ENCODE assay signal across 25 mouse cellular contexts in the genomic region with DNA sequence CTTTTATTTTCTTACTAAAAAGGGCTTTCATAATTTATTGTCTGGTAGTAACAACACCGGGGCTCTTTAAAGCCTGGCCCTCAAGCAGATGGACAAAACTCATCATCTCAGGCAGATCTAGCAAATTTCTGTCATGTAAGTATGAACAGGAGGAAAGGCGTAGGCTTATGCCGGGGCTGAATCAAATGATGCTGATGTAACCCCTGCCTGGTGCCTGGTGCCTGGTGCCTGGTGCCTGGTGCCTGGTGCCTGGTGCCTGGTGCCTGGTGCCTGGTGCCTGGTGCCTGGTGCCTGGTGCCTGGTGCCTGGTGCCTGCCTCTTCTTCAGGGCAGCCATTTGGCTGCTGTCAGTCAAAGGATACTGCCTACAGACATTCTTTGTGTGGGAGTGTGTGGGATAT. TPM values are rescaled to one million over a fixed set of nuclear protein-coding genes. Genes with fewer than 3 reads are reported as not detected.
A peak's percentile ranks its signal among the peaks of the same experiment; 100 is the strongest.
DNase-seq lines count a peak whose midpoint lies in the region; ATAC-seq and TF ChIP-seq lines count a peak whose summit lies in the region.
"Had no signal": no experiment of that assay in that cellular context is flagged by ENCODE, and none has a peak within 500 bp of the region (broad histone marks: within the 10 kb centered on the region; RNA-seq: fewer than 3 reads in every experiment).

No protein-coding gene starts in this region.

- no peak for TF ChIP-seq POLR2A in testis, adult 2 months (IDR thresholded peaks at IDR 0.05; ENCODE audit: control insufficient read depth, low read depth, low read length)
- TF ChIP-seq POLR2A in heart, adult 2 months (IDR thresholded peaks at IDR 0.05; ENCODE audit: insufficient read depth, low read depth, low read length) = no peak

- H3K27me3 ChIP-seq in testis, adult 2 months (ENCODE audit: control insufficient read depth, insufficient read depth, low read length) = no peaks in the 10 kb centered on the region
- H3K27me3 ChIP-seq in heart, adult 2 months (ENCODE audit: control insufficient read depth, insufficient read depth, low read length) = no peaks in the 10 kb centered on the region
- H3K27me3 ChIP-seq: CH12.LX; embryonic facial prominence, embryonic 13.5 days; forebrain, embryonic 12.5 days; hindbrain, embryonic 12.5 days; hindbrain, embryonic 15.5 days had no signal

- no peaks in the 10 kb centered on the region for H3K4me1 ChIP-seq in testis, adult 2 months (ENCODE audit: control insufficient read depth, insufficient read depth, low read length)
- no peaks in the 10 kb centered on the region; the same call in 1 of the 2 replicates for H3K4me1 ChIP-seq in heart, adult 2 months (ENCODE audit: control insufficient read depth, insufficient read depth, low read length)
- H3K4me1 ChIP-seq: forebrain, embryonic 12.5 days; heart, embryonic 13.5 days; hindbrain, embryonic 12.5 days; hindbrain, embryonic 15.5 days had no signal

- H3K4me3 ChIP-seq in testis, adult 2 months (ENCODE audit: control insufficient read depth, low read depth, low read length) = peak overlapping the region; percentile 20
- H3K4me3 ChIP-seq in heart, adult 2 months = no peak overlapping the region
- H3K4me3 ChIP-seq: embryonic facial prominence, embryonic 10.5 days; embryonic facial prominence, embryonic 13.5 days; erythroblast, embryonic 14.5 days; forebrain, embryonic 12.5 days; heart, embryonic 10.5 days; heart, embryonic 13.5 days; hindbrain, embryonic 12.5 days; hindbrain, embryonic 15.5 days had no signal

- intact Hi-C loops in heart, adult 2 months (cut with DNase I) = no loop called here

- no peaks in the 10 kb centered on the region for H3K79me2 ChIP-seq in heart, adult 2 months (replicated peaks; ENCODE audit: control insufficient read depth, insufficient read depth, low read length)

- H3K36me3 ChIP-seq in testis, adult 2 months (ENCODE audit: control insufficient read depth, insufficient read depth, low read length) = no peaks in the 10 kb centered on the region
- no peaks in the 10 kb centered on the region for H3K36me3 ChIP-seq in heart, adult 2 months (ENCODE audit: control insufficient read depth, insufficient read depth, low read length)
- H3K36me3 ChIP-seq: embryonic facial prominence, embryonic 10.5 days; embryonic facial prominence, embryonic 13.5 days; forebrain, embryonic 12.5 days; G1E; heart, embryonic 10.5 days; heart, embryonic 13.5 days; hindbrain, embryonic 12.5 days; hindbrain, embryonic 15.5 days had no signal

- 86% methylated on average over 3 of the region's 3 CpGs for WGBS in heart, adult 2 months

- ATAC-seq in frontal cortex, adult (ENCODE audit: low TSS enrichment) = no peak

- peak; percentile 40 for DNase-seq in layer of hippocampus, adult 11-12 months (ENCODE audit: low spot score)
- DNase-seq in layer of hippocampus, postnatal 25 days (ENCODE audit: extremely low spot score in 1 of 2, low spot score in 1 of 2) = no peak
- no peak for DNase-seq in testis, postnatal 10 days (ENCODE audit: low spot score)
- DNase-seq in layer of hippocampus, adult 9-11 months = peak; percentile 52
- no peak for DNase-seq in heart, adult 2 months
- DNase-seq: adrenal gland, adult 2 months; adrenal gland, postnatal 14 days; B cell, adult 2 months; cerebellum, adult 18-20 months; cerebellum, adult 9-10 months; cerebellum, postnatal 14 days; gastrocnemius, postnatal 25 days; heart, adult 18-20 months had no signal

- no peak for TF ChIP-seq CTCF in testis, adult 2 months (IDR thresholded peaks at IDR 0.05; ENCODE audit: control insufficient read depth, insufficient read depth, insufficient replicate concordance, low read depth, low read length)
- no peak for TF ChIP-seq CTCF in heart, adult 2 months (IDR thresholded peaks at IDR 0.05)

- H3K9ac ChIP-seq in heart, adult 2 months (ENCODE audit: low read depth, low read length) = no peak overlapping the region
- H3K9ac ChIP-seq: embryonic facial prominence, embryonic 13.5 days; forebrain, embryonic 12.5 days; heart, embryonic 13.5 days; hindbrain, embryonic 12.5 days; hindbrain, embryonic 15.5 days had no signal

- TF ChIP-seq EP300 in heart, adult 2 months (IDR thresholded peaks at IDR 0.05; ENCODE audit: insufficient read depth, low read depth, low read length) = no peak

- no peak overlapping the region for H3K27ac ChIP-seq in testis, adult 2 months (ENCODE audit: control insufficient read depth, insufficient read depth, low read depth, low read length)
- H3K27ac ChIP-seq in heart, adult 2 months = no peak overlapping the region
- H3K27ac ChIP-seq: embryonic facial prominence, embryonic 10.5 days; embryonic facial prominence, embryonic 13.5 days; forebrain, embryonic 12.5 days; heart, embryonic 10.5 days; heart, embryonic 13.5 days; hindbrain, embryonic 12.5 days; hindbrain, embryonic 15.5 days had no signal

RNA-seq across cellular contexts. Expression of gene Man2a1, which starts 18.6 kb away (rescaled TPM):
- 10 to 100 TPM; 13.6 to 15.2 TPM for total RNA-seq in layer of hippocampus, postnatal 25 days (2021)
- 21.6 and 28.4 TPM in 2 replicates for polyA plus RNA-seq in testis, adult 2 months (2012; rRNA removed)
- 10 to 100 TPM; 17.2 to 18.5 TPM for total RNA-seq in heart, adult 2 months (2021)
- 4.7 and 13.7 TPM in 2 replicates for polyA plus RNA-seq in heart, adult 2 months (2012; rRNA removed)
- total RNA-seq: G1E had no signal
- polyA plus RNA-seq: G1E had no signal

Comparison
In these comparisons a context has a peak if more than half of its experiments do, and no peak if none do; other contexts are left out.
1. DNase-seq: peak in layer of hippocampus, adult 11-12 months (single experiment) and layer of hippocampus, adult 9-11 months (single experiment); none in layer of hippocampus, postnatal 25 days (0 of 2), testis, postnatal 10 days (single experiment) and heart, adult 2 months (0 of 2).